Mouse (Mus musculus): ENCODE measurements around the gene Stard3. TPM values are rescaled to one million over a fixed set of nuclear protein-coding genes. Genes with fewer than 3 reads are reported as not detected.
"Not testable (repeated sequence)": the region's sequence is repeated elsewhere in the genome, so short reads cannot be mapped to it uniquely, and the experiment has no call there.

The Stard3 gene
- total RNA-seq, 2 experiments from 2014 or later, result 2.8 to 8.5 TPM

DNA sequence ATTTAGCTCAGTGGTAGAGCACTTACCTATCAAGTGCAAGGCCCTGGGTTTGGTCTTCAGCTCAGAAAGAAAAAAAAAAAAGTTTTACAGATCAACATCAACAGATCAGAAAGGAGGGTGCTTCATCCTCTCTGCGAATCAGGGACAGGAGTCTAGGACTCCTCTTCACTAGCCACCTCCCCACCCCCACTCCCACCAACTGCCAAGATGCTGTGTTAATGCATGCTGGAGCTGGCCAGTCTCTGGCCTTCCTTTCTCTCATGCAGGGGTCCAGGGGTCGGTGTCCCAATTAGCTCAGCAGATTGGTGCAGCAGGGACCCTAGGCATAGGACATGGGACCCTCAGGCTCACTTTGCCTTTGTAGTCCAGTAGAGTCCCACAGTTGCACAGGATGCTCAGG, 12.4 kb downstream of the Stard3 start:
- no peak for ATAC-seq (replicated peaks; ENCODE audit: low FRiP score, poor library complexity, severe bottlenecking)

DNA sequence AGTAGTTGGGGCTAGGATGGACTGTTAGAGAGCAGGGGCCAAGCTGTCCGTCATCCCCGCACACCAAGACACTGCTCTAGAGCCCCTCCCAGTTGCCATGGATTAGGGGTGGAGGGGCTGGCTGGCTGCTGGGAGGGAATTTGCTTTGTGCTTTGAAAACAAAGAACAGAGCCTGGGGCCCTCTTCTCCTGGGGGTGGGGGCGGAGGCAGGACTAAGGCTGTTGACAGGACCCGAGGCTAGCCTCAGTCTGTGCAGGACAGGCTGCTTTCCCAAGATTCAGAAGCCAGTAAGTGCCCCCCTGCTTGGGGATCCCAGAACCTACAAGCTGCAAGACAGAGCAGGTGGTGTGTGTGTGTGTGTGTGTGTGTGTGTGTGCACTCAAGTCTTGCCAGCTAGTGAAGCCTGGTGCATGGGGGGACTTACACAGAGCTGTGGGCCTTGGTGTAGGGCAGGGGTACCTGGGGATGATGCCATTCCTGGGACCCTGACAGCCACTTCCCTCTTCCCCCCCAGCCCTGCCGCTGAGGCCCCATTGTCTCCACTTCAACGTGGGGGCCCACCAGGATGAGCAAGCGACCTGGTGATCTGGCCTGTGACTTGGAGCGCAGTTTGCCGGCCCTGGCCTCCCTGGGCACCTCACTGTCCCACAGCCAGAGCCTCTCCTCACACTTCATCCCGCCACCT, 13.5 kb downstream of the Stard3 start:
- ATAC-seq (replicated peaks; ENCODE audit: low FRiP score, poor library complexity, severe bottlenecking), result 0 out of 2 replicates have a peak, but pooled peaks have one; percentile 12

DNA sequence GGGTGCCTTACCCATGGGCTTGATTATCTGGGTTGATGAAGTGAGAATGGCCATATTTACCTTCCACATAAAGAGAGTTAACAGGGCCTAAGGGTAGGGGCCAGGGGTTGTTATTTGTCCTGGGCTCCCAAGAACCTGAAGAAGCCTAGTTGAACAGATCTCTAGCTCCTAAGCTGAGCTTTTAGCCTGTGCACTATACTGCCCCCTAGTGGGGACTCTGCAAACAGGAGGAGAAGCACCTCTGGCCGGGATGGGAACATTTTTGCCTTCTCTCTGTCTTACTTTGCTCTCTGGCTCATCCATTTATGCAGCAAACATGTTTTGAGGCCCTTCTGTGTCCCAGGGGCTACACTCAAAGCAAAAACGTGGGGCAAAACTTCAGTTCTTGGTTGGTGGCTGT, 14.2 kb downstream of the Stard3 start:
- ATAC-seq (replicated peaks; ENCODE audit: low FRiP score, poor library complexity, severe bottlenecking), result peak; percentile 59

DNA sequence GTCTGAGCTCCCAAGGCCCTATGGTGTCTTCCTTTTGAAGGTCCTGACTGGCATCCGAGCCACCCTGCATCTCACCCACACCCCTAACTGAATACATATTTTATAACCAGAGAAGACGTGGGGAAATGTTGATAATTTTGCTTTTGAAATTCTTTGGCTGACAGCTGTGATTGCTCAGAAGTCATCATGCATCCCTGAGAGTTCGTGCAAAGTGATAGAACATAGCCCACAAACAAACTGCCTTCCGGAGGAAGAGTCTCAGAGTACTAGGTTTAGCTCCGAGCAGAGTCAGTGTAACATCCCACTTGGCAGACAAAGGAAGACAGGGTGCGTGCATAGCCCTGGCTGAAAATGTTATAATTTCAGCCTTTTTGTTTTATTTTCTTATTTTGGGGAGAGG, 15.1 kb downstream of the Stard3 start:
- no peak for ATAC-seq (replicated peaks; ENCODE audit: low FRiP score, poor library complexity, severe bottlenecking)

DNA sequence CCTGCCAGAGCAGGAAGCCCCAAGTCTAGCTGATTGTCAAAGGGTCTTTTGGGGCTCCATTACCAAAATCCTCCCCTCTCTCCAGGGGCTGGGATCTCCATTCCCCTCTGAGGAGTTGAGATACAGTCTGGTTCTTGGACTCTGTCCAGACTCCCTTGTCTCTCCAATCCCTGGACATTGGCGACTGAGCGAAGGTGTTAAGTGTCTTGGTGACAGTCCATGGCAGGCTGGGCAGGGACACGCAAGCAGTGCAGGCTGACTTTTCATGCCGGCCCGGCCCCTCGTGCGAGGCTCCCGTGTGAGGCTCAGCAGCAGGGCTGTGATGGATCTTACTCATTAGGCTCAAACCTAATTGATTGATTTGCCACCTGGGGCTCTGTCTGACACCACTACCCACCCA, 16.1 kb downstream of the Stard3 start:
- ATAC-seq (replicated peaks; ENCODE audit: low FRiP score, poor library complexity, severe bottlenecking), result no peak

DNA sequence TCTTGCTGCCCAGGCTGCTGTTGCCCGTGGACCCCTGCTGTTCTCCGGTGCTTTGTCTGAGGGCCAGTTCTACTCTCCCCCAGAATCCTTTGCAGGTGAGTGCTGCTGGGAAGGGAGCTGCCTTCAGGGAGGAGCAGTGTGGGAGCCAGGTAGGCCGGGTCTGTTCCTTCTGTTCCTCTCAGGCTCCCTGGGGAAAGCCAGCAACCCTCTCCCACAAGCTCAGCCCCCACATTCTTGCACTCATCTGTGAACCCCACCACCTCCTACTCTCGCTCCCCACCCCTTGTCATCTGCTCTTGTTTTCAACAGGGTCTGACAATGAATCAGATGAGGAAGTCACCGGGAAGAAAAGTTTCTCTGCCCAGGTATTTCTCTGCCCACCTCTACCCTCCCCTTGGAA, 18.6 kb downstream of the Stard3 start:
- ATAC-seq (replicated peaks; ENCODE audit: low FRiP score, poor library complexity, severe bottlenecking), result no peak

DNA sequence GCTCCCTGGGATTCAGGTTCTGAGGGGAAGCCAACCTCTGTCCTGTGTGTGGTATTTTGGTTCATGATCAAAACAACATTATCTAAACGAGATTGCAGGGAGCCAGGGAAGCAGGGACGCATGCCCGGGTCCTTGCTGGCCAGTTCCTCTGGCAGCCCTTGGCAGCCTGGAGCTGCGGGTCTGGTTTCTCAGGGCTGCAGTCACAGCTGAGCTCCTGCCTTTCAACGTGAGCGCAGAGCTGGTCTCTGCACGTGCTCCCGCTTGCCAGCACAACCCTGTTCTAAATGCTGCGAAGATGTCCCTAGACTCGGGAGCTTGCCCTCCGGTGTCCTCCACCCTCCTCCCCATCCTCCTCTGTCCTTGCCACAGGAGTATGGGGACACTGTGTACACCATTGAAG, 19.6 kb downstream of the Stard3 start:
- 0 out of 2 replicates have a peak, but pooled peaks have one; percentile 24 for ATAC-seq (replicated peaks; ENCODE audit: low FRiP score, poor library complexity, severe bottlenecking)

DNA sequence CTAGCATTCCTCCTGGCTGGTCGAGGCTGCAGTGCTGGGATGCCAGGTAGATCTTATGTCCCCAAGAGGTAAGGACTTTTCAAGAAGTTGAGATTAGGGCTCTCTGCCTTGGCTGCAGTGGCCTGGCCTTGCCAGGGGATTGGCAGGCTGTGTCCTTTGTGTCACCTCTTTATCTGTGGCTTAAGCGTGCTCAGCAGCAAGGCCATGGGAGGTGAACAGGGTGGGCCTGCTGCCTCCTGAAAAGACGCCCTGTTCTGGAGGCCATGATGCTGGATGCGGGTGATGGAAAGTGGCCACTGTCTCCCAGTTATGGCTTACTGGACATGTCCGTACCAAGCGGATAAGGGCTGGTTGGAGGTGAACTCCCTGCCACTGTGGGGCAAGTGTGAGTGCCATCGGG, 21.2 kb downstream of the Stard3 start:
- ATAC-seq (replicated peaks; ENCODE audit: low FRiP score, poor library complexity, severe bottlenecking), result no peak

DNA sequence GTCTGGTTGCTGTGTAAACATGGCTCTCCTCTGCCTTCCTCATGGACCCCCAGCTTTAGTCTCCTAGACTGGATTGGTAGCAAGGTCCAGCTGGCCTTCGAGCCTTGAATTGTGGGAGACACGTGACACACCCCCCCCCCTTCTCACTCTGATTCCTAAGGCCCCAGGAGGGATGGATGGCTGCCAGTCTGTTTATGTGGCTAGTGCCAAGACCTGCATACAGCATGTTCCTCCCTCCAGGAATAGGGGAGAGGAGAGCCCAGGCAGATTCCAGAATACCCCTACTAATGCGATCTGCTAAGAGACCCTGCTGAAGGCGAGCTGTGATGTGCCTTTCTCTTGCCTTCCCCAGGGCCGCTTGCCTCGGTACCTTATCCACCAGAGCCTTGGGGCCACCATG, 21.9 kb downstream of the Stard3 start:
- no peak for ATAC-seq (replicated peaks; ENCODE audit: low FRiP score, poor library complexity, severe bottlenecking)

DNA sequence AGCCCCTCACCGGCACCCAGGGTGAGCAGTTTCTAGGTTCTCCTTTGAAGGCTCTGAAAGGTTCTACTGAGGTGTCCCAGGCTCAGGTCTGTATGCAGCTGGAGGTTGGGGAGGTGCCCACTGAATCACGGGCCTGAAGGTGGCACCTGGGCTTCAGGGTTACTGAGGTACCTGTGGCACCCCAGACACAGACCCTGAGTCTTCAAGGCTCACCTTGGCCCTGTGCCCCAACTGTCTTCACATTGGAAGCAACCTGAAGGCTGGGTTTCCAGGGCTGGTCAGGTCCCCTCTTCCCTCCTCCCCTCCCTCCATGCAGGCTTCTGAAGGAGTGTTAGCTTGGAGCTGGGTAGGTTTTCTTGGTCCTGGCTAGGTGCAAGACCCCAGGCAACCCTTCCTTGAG, 23.5 kb downstream of the Stard3 start:
- ATAC-seq (replicated peaks; ENCODE audit: low FRiP score, poor library complexity, severe bottlenecking), result no peak

DNA sequence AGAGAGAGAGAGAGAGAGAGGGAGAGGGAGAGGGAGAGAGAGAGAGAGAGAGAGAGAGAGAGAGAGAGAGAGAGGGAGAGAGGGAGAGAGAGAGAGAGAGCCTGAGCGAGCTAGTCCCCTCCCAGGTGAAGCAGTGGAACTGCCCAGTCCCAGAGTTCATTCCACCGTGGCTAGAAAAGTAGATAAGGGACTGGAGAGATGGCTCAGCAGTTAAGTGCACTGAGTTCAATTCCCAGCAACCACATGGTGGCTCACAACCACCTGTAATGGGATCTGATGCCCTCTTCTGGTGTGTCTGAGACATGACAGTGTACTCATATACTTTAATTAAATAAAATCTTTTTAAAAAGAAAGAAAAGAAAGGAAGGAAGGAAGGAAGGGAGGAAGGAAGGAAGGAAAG, 24.2 kb downstream of the Stard3 start:
- not testable (repeated sequence) for ATAC-seq (replicated peaks; ENCODE audit: low FRiP score, poor library complexity, severe bottlenecking)

DNA sequence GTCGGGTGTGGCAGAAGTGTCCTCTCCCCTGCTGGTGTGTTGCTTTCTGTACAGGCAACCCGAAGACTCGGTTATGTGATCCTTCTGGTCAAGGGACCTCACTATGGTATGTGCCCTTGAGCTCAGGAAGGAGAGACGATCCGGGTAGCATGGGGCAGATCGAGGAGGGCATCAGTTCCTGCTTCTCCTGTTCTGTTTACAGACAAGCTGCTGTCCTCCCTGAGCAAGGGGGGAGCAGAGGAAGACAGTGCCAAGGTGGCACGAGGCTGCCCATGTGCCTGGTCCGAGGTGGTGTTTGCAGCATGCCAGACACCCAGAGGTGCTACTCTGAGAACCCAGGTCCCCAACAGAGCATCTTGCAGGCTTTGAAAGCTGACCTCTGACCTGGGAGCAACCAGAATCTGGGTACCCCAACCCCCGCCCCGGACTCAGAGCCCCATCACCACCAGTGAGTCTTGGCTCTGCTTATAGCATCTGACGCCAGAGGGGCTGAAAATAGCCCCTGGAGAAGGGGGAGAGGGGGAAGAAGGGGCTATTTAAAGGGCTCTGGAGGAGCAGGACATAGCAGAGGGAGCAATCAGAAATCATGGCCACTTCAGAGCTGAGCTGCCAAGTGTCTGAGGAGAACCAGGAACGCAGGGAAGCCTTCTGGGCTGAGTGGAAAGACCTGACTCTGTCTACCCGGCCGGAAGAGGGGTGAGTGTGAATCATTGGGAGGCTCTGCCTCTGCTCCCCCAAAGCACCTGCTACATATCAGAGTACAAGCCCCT, 25.3 kb downstream of the Stard3 start, which contains the start of gene Tcap:
Gene Tcap (plus strand): TSS at position 551 of the 770 bp plus-strand sequence.
- ATAC-seq (replicated peaks; ENCODE audit: low FRiP score, poor library complexity, severe bottlenecking), result no peak

DNA sequence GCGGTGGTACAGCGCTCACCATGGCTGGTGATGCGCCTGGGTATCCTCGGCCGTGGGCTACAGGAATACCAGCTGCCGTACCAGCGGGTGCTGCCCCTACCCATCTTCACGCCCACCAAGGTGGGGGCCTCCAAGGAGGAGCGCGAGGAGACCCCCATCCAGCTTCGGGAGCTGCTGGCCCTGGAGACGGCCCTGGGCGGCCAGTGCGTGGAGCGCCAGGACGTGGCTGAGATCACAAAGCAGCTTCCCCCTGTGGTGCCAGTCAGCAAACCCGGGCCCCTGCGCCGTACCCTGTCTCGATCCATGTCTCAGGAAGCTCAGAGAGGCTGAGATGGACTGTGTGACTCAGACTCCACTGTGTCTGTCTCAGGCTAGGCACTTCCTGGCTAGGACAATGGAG, 26.0 kb downstream of the Stard3 start:
- no peak for ATAC-seq (replicated peaks; ENCODE audit: low FRiP score, poor library complexity, severe bottlenecking)

DNA sequence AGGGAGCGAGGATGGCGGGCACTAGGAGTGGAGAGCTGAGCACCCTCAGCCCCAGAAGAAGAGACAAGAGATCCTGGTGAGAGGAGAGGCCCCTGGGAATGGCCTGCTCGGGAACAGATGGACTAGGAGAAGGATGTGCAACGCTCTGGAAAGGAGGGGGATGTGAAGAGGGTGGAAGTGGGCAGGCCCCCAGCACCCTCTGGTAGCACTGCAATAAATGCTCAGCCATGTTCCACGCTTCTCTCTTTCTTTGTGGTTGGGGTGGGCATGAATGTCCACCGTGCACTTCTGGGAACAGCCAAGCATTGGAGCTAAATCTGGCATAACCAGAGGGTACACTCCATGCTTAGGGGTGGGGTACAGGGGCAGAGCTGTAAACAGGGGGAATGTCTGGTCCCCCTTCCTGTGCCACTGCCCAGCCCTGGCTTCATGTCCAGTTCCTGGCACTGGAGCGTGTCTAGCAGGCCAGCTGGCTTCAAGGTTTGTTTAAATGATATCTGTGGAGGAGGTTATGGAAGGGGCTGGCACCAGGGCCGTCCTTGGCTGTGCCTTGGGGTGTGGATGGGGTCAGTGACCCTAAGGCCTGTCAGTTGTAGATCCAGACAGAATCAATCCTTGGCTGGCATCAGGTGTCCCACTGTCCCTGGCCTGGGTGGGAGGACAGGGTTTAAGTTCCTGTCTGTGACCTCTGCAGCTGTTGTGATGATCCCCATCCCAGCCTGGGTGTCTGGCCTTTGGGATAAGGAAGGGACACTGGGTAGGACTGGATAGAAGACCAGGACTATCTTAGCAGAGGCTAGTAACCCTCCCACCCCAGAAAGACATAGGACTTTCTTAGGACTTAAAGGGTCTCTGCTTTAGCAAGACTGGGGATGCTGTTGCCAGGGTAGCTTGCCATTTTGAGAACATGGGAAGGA, 26.8 kb downstream of the Stard3 start:
- no peak for ATAC-seq (replicated peaks; ENCODE audit: low FRiP score, poor library complexity, severe bottlenecking)

DNA sequence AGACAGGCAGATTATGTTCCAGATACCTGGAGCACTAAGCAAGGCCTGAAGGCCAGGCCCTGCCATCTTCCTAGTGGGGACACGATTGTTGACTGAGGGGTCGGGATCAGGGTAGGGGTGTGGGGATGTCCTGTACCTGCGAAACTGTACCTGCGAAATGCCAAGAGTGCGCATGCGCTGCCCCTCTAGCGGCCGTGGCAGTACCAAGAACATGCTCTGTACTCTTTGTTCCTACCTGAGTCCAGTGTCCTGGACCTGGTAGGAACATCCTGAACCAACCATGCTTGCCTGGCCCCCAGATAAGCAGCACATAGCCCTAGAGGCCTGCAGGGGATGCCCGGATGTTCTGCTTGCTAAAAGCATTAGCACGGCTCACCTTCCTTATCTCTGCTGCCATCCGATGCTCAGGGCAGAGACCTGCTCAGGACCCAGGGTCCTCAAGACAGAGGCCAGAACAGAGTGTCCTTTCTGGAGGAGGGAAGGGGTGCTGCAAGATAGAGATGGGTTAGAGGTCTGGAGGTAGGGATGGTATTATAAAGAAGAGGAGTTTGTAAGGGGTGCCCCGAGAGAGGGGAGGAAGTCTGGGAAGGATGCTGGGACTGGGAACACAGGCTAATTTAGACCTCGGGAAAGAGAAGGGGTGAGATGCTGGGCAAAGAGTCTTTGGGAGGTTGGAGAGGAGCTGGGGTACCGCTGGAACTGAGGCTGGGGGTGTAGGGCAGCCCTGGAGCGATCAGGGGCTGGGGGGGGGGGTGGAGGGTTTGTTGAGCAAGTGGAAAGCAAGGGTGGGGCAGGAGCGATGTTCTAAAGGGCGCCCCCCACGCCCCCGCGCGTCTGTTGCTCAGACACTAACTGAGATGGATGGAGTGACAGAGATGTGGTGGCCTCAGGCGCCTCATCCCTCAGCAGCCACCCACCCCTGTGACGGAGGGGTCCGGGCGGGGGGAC, 27.7 kb downstream of the Stard3 start, which contains the start of gene Pnmt:
Gene Pnmt (plus strand): TSS at position 813 of the 948 bp plus-strand sequence.
- no peak for ATAC-seq (replicated peaks; ENCODE audit: low FRiP score, poor library complexity, severe bottlenecking)

DNA sequence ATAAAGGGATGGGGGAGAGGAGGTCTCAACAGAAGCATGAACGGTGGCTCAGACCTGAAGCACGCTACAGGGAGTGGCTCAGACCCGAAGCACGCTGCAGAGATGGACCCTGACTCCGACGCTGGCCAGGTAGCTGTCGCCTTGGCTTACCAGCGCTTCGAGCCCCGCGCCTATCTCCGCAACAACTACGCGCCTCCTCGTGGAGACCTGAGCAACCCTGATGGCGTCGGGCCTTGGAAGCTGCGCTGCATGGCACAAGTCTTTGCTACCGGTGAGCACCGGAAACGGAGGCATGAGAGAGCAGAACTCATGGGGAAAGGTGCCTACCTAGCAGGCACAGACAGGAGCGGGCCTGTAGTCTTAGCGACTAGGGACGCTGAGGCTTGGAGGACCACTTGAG, 28.4 kb downstream of the Stard3 start:
- ATAC-seq (replicated peaks; ENCODE audit: low FRiP score, poor library complexity, severe bottlenecking), result no peak

DNA sequence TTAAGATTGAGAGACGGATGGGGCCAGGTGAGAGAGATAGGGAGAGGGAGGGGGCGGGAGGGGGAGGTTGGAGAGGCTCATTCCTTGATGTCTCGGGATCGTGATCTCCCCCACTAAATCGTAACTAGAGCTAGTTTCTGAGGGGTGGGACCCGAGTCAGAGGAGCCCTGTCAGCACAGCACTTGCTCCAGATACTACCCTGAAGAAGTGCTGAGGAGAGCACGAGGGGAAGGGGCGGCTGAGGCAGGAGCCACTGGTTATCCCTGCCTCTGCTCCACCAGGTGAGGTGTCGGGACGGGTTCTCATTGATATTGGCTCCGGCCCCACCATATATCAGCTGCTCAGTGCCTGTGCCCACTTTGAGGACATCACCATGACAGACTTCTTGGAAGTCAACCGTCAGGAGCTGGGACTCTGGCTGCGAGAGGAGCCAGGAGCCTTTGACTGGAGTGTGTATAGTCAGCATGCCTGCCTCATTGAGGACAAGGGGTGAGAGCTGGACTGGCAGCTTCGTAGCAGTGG, 28.9 kb downstream of the Stard3 start:
- ATAC-seq (replicated peaks; ENCODE audit: low FRiP score, poor library complexity, severe bottlenecking), result no peak

DNA sequence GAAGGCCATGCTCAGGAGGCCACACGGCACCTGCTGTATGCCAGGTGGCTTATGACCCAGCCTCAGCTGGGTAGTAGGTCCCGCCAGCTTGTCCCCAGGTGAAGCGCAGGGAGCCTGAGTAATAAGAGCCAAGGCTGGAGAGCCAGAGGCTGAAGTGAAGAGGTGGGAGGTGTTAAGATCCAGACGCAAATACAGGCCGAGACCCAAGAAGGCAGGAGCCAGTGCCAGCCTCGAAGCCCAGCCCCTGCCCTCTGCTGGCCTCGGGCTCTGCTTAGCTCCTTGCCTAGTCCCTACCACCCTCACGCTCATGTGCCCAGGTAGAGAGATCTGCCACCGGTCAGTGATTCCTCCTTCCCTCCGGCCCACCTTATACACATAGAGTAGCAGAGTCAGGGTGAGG, 30.1 kb downstream of the Stard3 start:
- no peak for ATAC-seq (replicated peaks; ENCODE audit: low FRiP score, poor library complexity, severe bottlenecking)

DNA sequence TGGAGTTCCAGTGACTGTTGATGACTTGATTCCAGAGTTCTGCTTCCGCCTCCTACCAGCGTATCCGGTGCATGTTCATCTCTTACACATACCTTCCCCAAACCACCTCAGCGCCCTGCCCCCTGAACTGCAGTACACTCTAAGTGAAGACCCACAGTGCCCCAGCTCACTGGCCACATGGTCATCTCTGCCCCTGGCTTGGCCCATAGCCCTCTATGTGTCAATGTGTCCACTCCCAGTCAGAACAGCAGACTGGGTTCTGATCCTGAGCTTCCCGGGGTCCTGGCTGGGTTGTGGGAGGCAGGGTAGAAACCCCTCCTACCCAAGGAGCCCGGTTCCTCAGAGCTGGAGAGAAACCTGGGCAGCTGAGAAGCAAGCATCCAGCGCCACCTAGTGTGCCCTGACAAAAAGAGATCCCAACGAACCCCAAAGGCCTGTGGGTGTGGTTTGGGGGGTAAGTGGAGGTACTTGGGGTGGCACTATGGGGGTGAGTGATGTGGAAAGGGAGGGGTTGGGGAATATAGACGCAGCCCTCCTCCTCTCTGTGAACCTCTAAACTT, 31.1 kb downstream of the Stard3 start:
- no peak for ATAC-seq (replicated peaks; ENCODE audit: low FRiP score, poor library complexity, severe bottlenecking)
